Mouse (Mus musculus) frontal cortex, adult (tissue): ENCODE results near the gene Rab17.

Experiments
- ATAC-seq: cut with Nextera tagmentation; 2 replicates; pipeline ENCODE4 v1.9.2; 2017; ENCODE audit warnings: mild to moderate bottlenecking, moderate library complexity, mixed read lengths; ENCODE audit not compliant: low TSS enrichment

Gene Rab17

GRCm38 (mm10) chr1:90995916-90996315 is 26.5 kb upstream of the Rab17 start:
- no peak for ATAC-seq

- peak; percentile 39; the same call in 1 of the 2 replicates for ATAC-seq
Measured at GRCm38 (mm10) chr1:90981346-90981745, 11.9 kb upstream of the Rab17 start.

GRCm38 (mm10) chr1:90980638-90981330 is 11.3 kb upstream of the Rab17 start:
- peak; percentile 90 for ATAC-seq

- ATAC-seq, result no peak
Measured at GRCm38 (mm10) chr1:90975960-90976359, 6.5 kb upstream of the Rab17 start.

GRCm38 (mm10) chr1:90974906-90975649 is 5.6 kb upstream of the Rab17 start:
- ATAC-seq, result peak; percentile 60

GRCm38 (mm10) chr1:90973574-90973911 is 4.1 kb upstream of the Rab17 start:
- ATAC-seq, result peak; percentile 22

DNA sequence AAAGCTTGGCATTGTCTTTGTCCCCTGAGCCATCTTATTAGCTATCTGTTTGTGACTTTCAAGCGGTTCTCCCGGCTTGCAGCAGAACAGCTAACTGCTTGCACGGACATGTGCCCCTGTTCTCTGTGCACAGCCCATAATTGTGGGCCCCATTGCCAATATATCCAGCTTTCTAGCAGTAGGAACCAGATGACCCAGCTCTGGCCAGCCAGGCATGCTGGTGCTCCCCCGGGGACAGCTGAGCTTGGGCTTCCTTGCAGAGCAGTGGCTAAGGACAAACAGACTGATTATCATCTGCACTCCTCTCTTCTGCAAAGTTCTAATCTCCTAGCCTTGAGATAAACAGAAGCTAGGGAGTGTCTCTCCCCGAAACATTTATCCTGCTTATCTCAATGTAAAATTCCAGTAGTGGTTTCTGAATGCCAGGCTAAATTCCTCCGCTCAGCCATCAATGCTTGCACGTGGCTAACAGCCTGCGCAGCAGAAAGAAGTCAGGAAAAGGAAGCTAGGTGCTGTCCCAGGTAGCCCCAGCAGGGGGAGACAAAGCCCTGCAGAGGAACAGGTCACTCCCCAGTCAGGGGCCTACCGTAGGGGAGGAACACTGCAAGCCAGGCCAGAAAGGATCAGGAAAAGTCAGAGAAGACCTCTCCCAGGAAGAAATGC is 3.6 kb upstream of the Rab17 start:
- peak; percentile 55 for ATAC-seq

- ATAC-seq, result no peak
Measured at GRCm38 (mm10) chr1:90969881-90970390, 475 bp upstream of the Rab17 start.

- peak; percentile 71 for ATAC-seq
Measured at GRCm38 (mm10) chr1:90968649-90969048, 812 bp downstream of the Rab17 start.

DNA sequence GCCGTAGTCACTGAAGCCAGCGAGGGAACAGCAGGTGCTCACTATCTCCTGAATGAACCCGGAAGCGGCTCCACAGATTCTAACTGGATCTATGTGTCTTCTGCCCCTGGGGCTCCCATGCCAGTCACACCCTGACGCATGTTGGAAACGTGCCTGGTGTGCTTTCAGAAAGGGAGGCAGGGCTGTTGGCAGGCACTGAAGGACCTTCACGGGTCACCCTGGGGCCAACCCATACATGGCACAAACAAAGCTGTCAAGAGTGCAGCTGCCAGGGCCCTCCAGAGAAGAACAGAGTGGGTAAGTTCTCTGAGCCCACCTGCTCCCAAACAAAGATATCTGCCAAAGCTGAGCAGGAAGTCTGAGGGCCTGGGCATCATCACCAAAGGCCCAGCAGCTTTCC is 1.9 kb downstream of the Rab17 start:
- ATAC-seq, result no peak

DNA sequence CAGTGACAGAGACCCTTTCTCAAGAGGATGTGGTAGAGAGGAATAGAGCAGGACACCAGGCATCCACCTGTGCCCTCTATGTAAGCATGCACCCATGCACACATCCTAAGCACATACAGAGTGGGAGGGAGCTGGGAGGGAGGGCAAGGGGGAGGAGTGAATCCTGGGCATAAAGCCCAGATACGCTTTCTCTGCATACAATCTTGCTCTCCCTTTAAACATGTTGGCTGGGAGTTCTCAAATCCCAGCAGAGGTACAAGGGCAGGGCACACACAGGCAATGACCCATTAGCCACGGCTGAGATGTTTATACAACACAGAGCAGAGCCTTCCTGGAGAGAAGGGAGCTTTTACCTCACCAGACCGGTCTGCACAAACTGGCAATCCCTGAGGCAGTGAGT is 6.5 kb downstream of the Rab17 start:
- peak; percentile 59; the same call in 1 of the 2 replicates for ATAC-seq

- no peak for ATAC-seq
Measured at GRCm38 (mm10) chr1:90962526-90962925, 6.9 kb downstream of the Rab17 start.

GRCm38 (mm10) chr1:90956245-90957096 is 13.0 kb downstream of the Rab17 start:
- ATAC-seq, result peak; percentile 86

- ATAC-seq, result no peak
Measured at GRCm38 (mm10) chr1:90953688-90954087, 15.8 kb downstream of the Rab17 start.

GRCm38 (mm10) chr1:90952808-90953207 is 16.7 kb downstream of the Rab17 start, which contains the start of gene Prlh:
Gene Prlh (plus strand): TSS chr1:90953108.
- no peak for ATAC-seq

GRCm38 (mm10) chr1:90951670-90952069 is 17.8 kb downstream of the Rab17 start:
- no peak for ATAC-seq

DNA sequence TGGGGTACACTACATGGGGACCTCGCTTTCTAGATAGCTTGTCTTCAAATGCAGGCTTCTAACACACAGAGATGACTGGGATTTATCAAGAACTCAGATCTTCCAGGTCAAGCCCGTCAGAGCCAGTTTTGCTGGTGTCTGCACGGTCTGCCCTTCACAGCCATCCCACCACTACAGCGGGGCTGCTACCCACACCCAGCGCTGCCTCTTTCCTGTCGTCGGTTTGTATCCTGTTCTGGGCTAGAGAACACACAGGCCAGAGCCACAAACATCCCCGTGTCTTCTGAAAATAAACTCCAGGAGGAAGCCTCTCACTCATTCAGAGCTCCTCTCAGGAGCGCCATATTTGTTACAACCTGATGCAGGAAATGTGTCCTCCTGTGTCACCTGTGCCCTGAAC is 20.2 kb downstream of the Rab17 start:
- no peak for ATAC-seq

GRCm38 (mm10) chr1:90947252-90947651 is 22.2 kb downstream of the Rab17 start:
- ATAC-seq, result no peak

- ATAC-seq, result no peak
Measured at GRCm38 (mm10) chr1:90945171-90945570, 24.3 kb downstream of the Rab17 start.

DNA sequence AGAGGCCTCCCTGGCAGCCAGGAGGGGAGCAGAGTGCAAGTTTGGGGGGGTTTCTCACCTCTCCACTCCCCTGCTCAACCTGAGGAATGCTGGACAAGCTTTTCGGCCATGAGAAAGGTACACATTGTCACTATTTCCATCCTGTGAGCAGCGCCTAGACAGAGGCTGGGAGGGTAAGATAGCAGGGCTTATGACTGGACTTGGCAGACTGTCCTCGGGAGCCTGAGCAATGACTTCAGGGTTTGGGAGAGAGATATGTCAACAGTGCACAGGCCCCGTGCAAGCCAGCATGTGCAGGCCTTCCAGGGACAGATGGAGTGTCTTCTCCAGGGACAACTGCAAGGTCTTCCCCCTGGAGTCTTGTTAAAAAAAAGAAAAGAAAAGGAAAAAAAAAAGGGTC is 29.5 kb downstream of the Rab17 start:
- ATAC-seq, result no peak

DNA sequence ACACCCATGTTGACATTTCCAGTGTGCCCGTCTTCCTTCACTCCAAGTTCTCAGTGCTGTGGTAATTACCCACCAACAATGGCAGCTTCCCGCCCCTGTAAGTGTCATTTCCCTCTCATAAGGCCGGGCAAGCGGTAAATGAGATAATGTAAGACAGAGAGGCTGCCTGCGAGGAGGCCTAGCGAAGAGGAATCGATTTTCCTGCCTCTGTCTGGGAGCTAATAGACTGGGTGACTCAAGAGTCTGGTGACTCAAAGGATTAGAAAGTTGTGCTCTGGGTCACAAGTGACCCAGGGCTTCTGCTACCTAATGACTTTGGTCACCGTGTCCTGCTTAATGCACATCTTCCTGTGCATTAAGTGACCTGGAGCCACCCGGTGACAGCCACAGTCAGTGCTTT is 32.5 kb downstream of the Rab17 start:
- no peak for ATAC-seq

- no peak for ATAC-seq
Measured at GRCm38 (mm10) chr1:90933001-90933400, 36.5 kb downstream of the Rab17 start.
